Mouse (Mus musculus) E14TG2a.4 (cell line): ENCODE measurements at regions not wholly inside any gene's neighbourhood (a gene's known extent, or its start where the extent isn't known, plus 50 kb on each side); places are given as distances from the start of the nearest gene placed in this dataset.

Experiments
- CTCF ChIP-seq: conservative IDR thresholded peaks from 2 replicates; pipeline ENCODE4 v1.5.1; 2014; ENCODE audit warnings: low read length
- NANOG ChIP-seq: IDR thresholded peaks from 2 replicates; pipeline ENCODE4 v1.6.1; 2014; ENCODE audit warnings: borderline replicate concordance, low read length, mixed read lengths
- POU5F1 ChIP-seq: IDR thresholded peaks from 2 replicates; pipeline ENCODE4 v1.6.1; 2014; ENCODE audit warnings: low read length, borderline replicate concordance

DNA sequence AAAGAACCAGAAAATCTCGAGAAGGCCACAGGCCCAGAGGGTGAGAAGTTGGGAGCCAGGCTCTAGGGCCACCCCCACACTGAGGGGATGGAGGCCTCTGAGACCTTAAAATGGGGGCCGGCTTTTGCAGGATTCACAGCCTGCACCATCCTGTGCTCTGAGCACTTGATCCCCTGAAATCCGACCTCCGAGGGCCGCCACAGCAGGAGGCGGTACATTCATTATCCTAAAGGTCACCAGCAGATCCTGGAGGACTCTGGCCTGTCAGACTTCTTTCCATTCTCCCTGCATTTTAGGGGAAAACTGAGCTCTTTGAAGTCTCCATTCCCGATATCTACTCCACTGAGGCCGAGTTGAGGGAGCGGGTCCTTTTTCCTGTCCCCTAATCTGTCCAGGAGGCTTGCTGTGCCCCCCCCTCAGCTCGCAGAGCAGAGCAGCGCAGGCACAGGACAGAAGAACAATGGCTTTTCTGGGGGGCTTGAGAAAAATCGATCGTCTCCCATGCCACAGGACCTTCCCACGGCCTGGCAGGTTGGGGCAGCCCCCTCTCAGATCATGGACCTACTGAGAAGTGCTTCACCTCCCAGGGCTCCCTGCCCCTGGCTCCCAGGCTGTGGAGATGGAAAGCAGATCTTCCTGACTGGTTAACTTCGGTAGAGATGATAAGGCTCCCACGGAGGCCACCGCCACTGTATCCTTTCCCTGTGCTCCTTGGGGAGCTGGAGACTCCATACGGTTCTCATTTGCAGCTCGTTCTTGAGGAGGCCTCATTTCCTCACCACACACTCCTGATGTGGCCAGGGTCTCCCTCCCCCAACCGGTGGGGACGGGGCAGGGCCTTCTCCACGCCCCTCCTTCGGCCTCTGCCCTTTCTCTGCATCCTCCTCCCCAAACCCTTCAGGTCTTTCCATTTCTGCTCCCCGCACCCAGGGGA, 126.1 kb upstream of the Bcor start:
- TF ChIP-seq CTCF: no peak
- no peak for TF ChIP-seq POU5F1
- no peak for TF ChIP-seq NANOG
